Mouse (Mus musculus) neural tube, embryonic 14.5 days (tissue): ENCODE measurements around the gene Dvl3. TPM values are rescaled to one million over a fixed set of nuclear protein-coding genes. Genes with fewer than 3 reads are reported as not detected.

Experiments
- ATAC-seq: fragments of 200-750 bp; cut with Nextera tagmentation; 2 replicates; pipeline ENCODE4 v1.8.0; 2017; ENCODE audit warnings: low read depth, mild to moderate bottlenecking, moderate TSS enrichment, moderate library complexity
- H3K27ac ChIP-seq: fragments of 300-500 bp; sonication (generic); 2 replicates; pipeline ENCODE4 v1.5.1; 2014; ENCODE audit warnings: low read depth, mild to moderate bottlenecking, control low read depth, low read length, moderate library complexity, mixed read lengths
- H3K27me3 ChIP-seq: fragments of 300-500 bp; sonication (generic); 2 replicates; pipeline ENCODE4 v1.6.1; 2014; ENCODE audit warnings: low read length; ENCODE audit not compliant: control insufficient read depth, insufficient read depth
- H3K36me3 ChIP-seq: fragments of 300-500 bp; sonication (generic); 2 replicates; pipeline ENCODE4 v1.6.1; 2014; ENCODE audit warnings: low read length, mixed read lengths; ENCODE audit not compliant: control insufficient read depth, insufficient read depth
- H3K4me1 ChIP-seq: fragments of 300-500 bp; sonication (generic); 2 replicates; pipeline ENCODE4 v1.6.1; 2014; ENCODE audit warnings: low read length; ENCODE audit not compliant: control insufficient read depth, insufficient read depth
- H3K4me2 ChIP-seq: fragments of 300-500 bp; sonication (generic); 2 replicates; pipeline ENCODE4 v1.6.1; 2014; ENCODE audit warnings: mild to moderate bottlenecking, low read depth, low read length, control low read depth
- H3K4me3 ChIP-seq: fragments of 300-500 bp; sonication (generic); 2 replicates; pipeline ENCODE4 v1.5.1; 2014; ENCODE audit warnings: low read depth, low read length, control low read depth, mixed read lengths
- H3K9ac ChIP-seq: fragments of 300-500 bp; sonication (generic); replicated peaks from 2 replicates; pipeline ENCODE4 v1.6.1; 2014; ENCODE audit warnings: low read depth, mild to moderate bottlenecking, control low read depth, low read length, mixed read lengths
- H3K9me3 ChIP-seq: fragments of 300-500 bp; sonication (generic); 2 replicates; pipeline ENCODE4 v1.6.1; 2016; ENCODE audit warnings: low read length; ENCODE audit not compliant: control insufficient read depth
- WGBS: fragments of 180-500 bp; shearing (Covaris S2); extraction: QIAGEN DNeasy Blood & Tissue Kit; methylation state at CpG from one replicate; pipeline ENCODE4 v1.1.7; 2014; 5-methylcytosine and 5-hydroxymethylcytosine counted together
- polyA plus RNA-seq: library from polyadenylated mRNA; unstranded; fragments of >200 nt; fragmentation: Nextera tagmentation; extraction: Ambion mirVana; gene quantifications from 2 replicates; pipeline ENCODE4 v1.2.1, GENCODE M21; 2014

Dvl3 gene
- polyA plus RNA-seq, 1 experiment from 2014 or later: 40.6 TPM

DNA sequence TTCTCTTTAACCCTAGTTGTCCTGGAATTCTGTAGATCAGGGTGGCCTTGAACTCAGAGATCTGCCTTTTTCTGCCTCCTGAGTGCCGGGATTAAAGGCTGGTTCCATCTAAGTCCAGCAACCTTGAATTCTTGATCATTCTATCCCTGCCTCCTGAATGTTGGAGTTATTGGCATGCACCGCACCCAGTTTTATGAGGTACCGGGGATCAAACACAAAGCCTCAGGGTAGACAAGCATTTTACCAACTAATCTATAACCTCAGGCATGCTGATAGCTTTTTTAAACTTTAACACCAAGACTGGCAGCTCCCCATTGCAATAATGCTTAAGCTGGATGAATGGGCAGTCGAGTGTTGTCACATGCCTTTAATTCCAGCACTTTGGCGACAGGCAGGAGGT lies 30.6 kb downstream of the Dvl3 start:
- H3K27me3 ChIP-seq: no peaks in the 10 kb centered on the region
- H3K27ac ChIP-seq: no peak overlapping the region
- 61% methylated on average over 5 of the region's 5 CpGs for WGBS
- H3K9ac ChIP-seq: no peak overlapping the region
- ATAC-seq: no peak
- H3K36me3 ChIP-seq: peaks cover 22% of the 10 kb centered on the region
- H3K4me2 ChIP-seq: peak overlapping the region; percentile 92; the same call in 1 of the 2 replicates
- H3K9me3 ChIP-seq: no peaks in the 10 kb centered on the region
- peak overlapping the region; percentile 81; the same call in 1 of the 2 replicates for H3K4me3 ChIP-seq
- H3K4me1 ChIP-seq: peaks cover 11% of the 10 kb centered on the region

DNA sequence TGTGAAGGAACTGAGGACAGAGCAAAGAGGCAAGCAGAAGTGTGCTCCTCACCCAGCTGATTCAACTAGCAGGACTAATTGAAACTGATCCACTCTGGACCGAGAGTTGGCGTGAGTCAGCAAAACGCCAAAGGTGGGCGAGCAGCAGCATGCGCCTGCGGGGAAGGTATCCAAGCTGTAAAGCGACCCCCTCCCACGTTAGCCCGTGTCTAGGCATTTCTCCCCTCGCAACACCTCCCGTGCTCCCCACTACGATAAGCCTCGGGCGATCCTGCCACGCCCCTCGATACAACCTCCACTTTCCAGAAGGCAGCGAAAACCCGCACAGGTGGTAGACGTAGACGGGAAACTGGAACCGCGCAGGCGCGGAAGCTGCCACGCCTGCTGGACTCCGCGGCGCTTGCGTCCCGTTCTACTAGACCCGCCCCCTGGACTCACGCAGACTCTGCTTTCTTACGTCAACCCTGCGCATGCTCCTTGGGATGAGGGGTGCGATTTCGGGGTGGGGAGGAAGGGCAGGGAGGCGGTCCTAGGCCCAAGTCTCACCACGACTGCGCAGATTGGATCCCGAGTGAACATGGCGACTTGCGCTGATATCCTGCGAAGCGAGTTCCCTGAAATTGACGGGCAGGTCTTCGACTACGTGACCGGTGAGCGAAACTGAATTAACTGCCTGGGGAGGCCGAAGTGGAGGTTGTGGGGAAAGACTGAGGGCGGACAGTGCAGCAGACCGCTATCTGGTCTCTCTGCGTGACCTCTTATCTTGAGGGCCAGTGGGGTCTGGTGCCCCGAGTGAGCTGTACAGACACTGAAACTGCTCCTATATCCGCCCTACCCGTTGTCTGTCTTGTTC lies 31.5 kb downstream of the Dvl3 start, which contains the start of gene Abcf3:
Gene Abcf3, plus strand, starts transcription at position 482 of the 853 bp plus-strand sequence.
- WGBS: under 1% methylated on average over 56 of the region's 56 CpGs
- Histone ChIP-seq H3K27ac (peak within 1 kb of the TSS; percentile 58), H3K9me3 (no peaks in the 10 kb centered on the region), H3K27me3 (no peaks in the 10 kb centered on the region), H3K4me2 (peak within 1 kb of the TSS; percentile 92), H3K4me1 (peaks cover 11% of the 10 kb centered on the region), H3K4me3 (peak within 1 kb of the TSS; percentile 81), H3K36me3 (peaks cover 27% of the 10 kb centered on the region), H3K9ac (peak within 1 kb of the TSS; percentile 70)
- peak; percentile 98 for ATAC-seq

- Histone ChIP-seq H3K9ac (peak overlapping the region; percentile 70), H3K4me2 (peak overlapping the region; percentile 92), H3K36me3 (peaks cover 29% of the 10 kb centered on the region), H3K27me3 (no peaks in the 10 kb centered on the region), H3K4me3 (peak overlapping the region; percentile 81), H3K4me1 (peaks cover 11% of the 10 kb centered on the region), H3K9me3 (no peaks in the 10 kb centered on the region), H3K27ac (no peak overlapping the region)
- no peak for ATAC-seq
- WGBS: 46% methylated on average over 9 of the region's 9 CpGs
Observed at GRCm38 (mm10) chr16:20549161-20549560, 32.4 kb downstream of the Dvl3 start.

DNA sequence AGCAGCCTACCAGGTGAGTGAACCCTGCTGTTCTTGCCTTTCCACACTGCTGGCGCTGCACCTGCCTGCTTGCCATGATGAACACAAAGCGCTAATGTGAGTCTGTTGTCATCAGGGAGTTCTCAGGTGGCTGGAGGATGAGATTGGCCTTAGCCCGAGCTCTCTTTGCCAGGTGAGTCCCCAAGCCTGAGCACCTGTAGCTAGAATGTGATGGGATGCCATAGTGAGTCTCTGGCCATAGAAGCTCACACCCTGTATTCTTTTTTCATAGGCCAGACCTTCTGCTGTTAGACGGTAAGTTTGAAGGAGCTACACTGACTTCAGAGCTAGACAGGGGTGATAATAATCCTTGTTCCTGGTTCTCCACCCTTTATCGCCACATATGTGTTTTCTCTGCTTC lies 34.9 kb downstream of the Dvl3 start:
- H3K36me3 ChIP-seq: peaks cover 32% of the 10 kb centered on the region
- ATAC-seq: no peak
- H3K27ac ChIP-seq: no peak overlapping the region

GRCm38 (mm10) chr16:20552594-20552993 lies 35.8 kb downstream of the Dvl3 start:
- Histone ChIP-seq H3K4me2 (no peak overlapping the region), H3K4me1 (peaks cover 10% of the 10 kb centered on the region), H3K9ac (no peak overlapping the region), H3K36me3 (peaks cover 32% of the 10 kb centered on the region), H3K9me3 (no peaks in the 10 kb centered on the region), H3K27me3 (no peaks in the 10 kb centered on the region), H3K27ac (no peak overlapping the region), H3K4me3 (no peak overlapping the region)
- no peak for ATAC-seq
- WGBS: 89% methylated on average over 1 of the region's 1 CpGs

More for the DNA sequence above, 34.9 kb downstream of the Dvl3 start:
- WGBS: 93% methylated on average over 5 of the region's 5 CpGs
- Histone ChIP-seq H3K4me2 (no peak overlapping the region), H3K9me3 (no peaks in the 10 kb centered on the region), H3K4me1 (peaks cover 11% of the 10 kb centered on the region), H3K27me3 (no peaks in the 10 kb centered on the region), H3K4me3 (no peak overlapping the region), H3K9ac (no peak overlapping the region)

DNA sequence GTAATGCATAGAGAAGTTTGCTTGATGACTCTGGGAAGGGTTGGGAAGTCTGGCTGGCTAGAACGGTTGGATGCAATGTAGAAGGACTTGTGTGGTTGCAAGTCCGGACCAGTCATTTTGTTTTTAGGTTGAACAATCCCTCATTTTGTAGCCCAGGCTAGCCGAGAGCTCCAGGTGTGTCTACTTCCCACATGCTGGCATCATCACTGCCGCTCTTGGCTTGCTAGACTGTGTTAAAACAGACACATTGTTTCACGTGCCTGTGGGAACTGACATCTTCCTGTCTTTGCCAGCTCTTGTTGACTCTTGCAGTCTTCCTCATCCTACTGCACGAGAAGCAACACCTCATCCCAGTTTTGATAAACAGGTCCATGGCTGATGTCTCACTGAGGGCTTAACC lies 38.2 kb downstream of the Dvl3 start:
- Histone ChIP-seq H3K27ac (no peak overlapping the region), H3K36me3 (peaks cover 55% of the 10 kb centered on the region), H3K4me2 (no peak overlapping the region), H3K4me1 (no peaks in the 10 kb centered on the region), H3K4me3 (no peak overlapping the region), H3K9me3 (no peaks in the 10 kb centered on the region), H3K27me3 (no peaks in the 10 kb centered on the region), H3K9ac (no peak overlapping the region)
- no peak for ATAC-seq
- 95% methylated on average over 6 of the region's 6 CpGs for WGBS

GRCm38 (mm10) chr16:20557381-20557780 lies 40.6 kb downstream of the Dvl3 start:
- WGBS: 73% methylated on average over 7 of the region's 7 CpGs
- Histone ChIP-seq H3K27me3 (no peaks in the 10 kb centered on the region), H3K27ac (no peak overlapping the region), H3K4me1 (no peaks in the 10 kb centered on the region), H3K4me3 (no peak overlapping the region), H3K4me2 (no peak overlapping the region), H3K9ac (no peak overlapping the region), H3K36me3 (peaks cover 60% of the 10 kb centered on the region), H3K9me3 (no peaks in the 10 kb centered on the region)
- no peak for ATAC-seq

DNA sequence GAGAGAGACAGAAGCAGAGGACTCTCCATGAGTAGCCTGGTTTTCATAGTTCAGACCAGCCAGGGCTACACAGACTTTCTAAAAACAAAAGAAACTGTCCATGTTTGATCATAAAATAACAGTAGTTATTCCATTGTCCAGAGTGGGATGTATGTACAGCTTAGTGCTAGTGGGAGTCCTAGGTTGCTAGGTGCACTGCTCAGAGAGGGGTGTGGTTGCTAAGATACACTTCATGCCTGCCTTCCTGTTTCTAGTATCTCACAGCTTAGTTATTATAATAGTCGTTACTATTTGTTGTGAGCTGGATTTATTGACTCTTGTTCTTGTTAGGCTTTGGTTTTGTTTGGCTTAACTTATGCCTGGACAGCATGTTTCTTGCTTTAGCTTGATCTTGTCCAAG lies 48.3 kb downstream of the Dvl3 start:
- H3K27me3 ChIP-seq: no peaks in the 10 kb centered on the region
- WGBS: 47% methylated on average over 1 of the region's 1 CpGs
- H3K4me2 ChIP-seq: no peak overlapping the region
- ATAC-seq: no peak
- H3K27ac ChIP-seq: no peak overlapping the region
- no peaks in the 10 kb centered on the region for H3K9me3 ChIP-seq
- H3K4me3 ChIP-seq: no peak overlapping the region
- peaks cover 24% of the 10 kb centered on the region for H3K36me3 ChIP-seq
- H3K9ac ChIP-seq: no peak overlapping the region
- no peaks in the 10 kb centered on the region for H3K4me1 ChIP-seq
